Mouse (Mus musculus): ENCODE measurements at regions not wholly inside any gene's neighbourhood (a gene's known extent, or its start where the extent isn't known, plus 50 kb on each side); places are given as distances from the start of the nearest gene placed in this dataset.

DNA sequence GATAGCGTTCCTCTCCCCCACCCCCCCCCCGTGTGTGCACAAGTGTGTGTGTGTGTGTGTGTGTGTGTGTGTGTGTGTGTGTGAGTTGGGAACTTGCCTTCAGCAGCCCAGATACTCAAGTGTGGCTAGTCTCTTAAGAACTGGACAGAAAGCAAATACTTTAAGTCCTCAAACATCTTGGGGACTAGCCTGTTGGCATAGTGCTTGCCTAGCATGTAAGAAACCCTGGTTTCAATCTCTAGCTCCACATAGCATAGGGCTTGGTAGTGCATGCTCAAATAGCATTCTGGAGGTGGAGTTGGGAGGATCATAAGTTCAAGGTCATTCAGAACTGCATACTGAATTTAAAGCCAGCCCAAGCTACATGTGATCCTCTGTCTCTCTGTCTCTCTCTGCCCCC is 117.5 kb upstream of the Btg1 start:
- DNase-seq (ENCODE audit: low read depth): no peak

DNA sequence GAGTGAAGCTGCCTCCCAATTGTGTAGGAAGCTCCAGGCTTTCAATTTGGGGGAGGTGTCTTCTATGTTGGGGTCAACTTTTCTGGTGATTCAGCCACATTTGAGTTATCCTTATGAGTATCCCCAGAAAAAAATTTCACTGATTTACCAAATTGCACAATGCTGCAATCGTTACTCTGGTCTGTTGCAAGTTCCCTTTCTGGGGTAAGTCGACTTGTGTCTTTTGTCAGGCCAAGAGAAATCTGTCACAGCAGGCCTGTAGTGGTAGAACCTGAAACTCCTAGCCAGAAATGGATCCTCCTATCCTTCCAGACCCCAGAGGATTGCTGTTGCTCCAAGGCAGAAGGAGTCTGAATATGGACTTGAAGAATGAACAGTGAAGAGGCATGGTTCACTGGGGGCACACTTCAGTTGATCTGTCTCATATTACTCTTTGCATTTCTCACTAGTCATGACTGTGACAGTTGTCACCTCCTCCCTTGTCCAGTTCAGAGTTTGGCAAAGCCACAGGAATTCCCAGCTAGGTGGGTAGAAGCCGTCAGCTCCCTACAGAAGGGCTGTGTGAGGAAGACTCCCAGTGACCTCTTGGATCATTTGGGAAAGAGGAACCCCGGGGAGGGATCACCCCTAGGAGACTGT is 114.6 kb upstream of the Btg1 start:
- DNase-seq (ENCODE audit: low read depth): no peak

GRCm38 (mm10) chr10:96502736-96503135 is 114.1 kb upstream of the Btg1 start:
- no peak for DNase-seq (ENCODE audit: low read depth)

DNA sequence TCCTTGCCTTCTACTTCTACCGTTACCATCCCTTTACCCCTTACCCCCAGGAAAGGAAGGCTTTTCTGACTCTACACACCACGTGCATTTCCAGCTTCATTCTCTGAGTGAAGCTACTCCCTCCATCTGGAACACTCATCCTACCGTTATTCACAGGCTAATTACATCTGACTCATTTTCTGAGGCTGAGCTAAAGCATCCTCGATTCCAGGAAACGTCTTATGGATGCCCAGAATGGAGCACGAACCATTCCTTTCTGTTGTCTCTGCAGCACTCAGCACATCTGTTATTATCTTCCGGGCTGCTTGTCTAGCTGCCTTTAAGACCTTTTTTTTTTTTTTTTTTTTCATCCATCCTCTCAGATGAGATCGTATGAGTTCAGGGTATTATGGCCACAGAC is 112.5 kb upstream of the Btg1 start:
- DNase-seq (ENCODE audit: low read depth): no peak

- DNase-seq (ENCODE audit: low read depth): no peak
These were observed 101.5 kb upstream of the Btg1 start for GRCm38 (mm10) chr10:96515164-96515922.

GRCm38 (mm10) chr10:96515923-96516258 is 100.9 kb upstream of the Btg1 start:
- DNase-seq (ENCODE audit: low read depth): no peak

GRCm38 (mm10) chr10:96519411-96519810 is 97.4 kb upstream of the Btg1 start:
- DNase-seq (ENCODE audit: low read depth): no peak

DNA sequence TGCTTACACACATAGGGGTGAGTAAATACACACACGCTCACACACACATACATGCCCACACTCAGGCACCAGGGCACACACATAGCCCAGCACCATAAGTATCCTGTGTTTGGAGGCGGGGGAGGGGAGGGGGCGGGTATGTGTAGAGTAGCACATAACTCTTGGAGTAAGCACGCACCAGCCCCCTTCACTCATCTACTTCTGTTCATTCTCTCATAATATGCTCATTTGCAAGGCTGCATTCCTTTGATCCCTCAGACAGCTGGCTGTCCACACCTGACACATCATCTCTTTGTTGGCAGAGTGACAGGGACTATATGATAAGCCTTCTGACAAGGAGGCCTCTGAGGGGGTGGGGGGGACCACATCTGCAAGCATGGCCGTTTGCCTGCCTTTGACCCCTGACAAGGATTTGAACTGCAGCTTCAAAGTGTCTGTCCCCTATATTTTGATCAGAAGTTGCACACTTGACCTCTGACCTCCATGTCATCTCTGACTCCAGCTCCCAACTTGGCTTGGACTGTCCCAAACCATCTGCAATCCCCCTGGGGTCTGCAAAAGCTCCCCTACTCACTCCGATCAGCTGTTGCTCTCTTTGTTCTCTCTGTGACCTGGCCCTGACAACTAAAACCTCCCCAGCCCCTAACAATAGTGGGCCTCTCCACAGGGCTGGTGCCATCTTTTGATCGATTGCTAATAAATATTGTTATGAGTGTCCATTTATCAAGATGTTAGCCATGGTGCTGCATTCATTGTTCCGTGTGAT is 95.6 kb upstream of the Btg1 start:
- DNase-seq (ENCODE audit: low read depth): no peak

DNA sequence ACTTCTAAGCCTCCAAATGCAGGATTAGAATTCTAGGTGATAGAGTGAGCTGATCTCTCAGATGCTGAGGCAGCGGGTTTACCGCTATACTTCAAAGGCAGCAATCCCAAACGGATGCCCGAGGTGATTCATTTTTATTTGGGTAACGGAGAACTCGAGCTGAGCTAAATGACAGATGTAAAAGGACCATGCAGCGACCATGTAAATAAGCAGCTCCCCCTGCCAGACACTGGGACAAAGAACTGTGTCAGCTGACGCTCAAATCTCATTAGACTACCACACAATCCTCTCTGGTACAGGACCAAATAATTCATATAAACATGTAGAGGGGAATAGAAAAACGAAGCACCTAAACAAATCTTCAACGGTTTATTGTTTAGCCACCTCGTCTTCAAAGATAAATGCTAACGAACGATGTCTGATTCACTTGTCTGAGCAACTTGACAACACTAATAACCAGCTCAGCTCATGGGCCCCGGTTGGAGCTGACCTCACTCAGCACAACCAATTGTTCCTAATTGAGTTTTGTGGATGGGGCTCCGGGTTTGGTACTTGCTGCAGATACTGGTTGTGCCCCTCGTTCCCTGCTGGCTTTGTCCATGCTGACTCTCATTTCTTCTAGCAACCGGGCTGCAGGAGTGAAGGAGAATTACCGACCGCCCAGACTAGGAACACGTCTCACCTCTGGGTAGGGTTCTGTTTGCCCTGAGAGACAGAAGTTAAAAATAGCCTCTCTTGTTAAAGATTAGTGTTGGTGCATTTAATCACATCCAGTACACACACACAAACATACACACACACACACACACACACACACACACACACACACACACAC is 92.6 kb upstream of the Btg1 start:
- DNase-seq (ENCODE audit: low read depth): no peak

DNA sequence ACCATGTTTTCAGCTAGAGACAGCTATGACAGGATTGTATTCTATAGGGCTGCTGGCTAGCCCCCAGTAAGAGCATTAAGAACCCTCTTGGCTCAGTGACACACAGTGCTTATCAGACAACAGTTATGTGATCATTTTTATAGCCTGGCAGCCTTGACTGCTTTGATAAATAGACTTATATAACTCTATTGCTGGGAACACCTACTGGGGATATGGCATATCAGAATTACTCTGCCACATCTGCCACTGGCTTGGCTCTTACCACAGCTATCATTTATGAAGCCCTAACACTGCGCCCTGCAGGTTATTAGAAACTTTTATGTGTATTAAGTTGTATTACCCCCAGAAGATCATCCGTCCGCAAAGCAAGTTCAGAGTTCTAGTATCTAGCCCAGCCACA is 88.9 kb upstream of the Btg1 start:
- no peak for DNase-seq (ENCODE audit: low read depth)

DNA sequence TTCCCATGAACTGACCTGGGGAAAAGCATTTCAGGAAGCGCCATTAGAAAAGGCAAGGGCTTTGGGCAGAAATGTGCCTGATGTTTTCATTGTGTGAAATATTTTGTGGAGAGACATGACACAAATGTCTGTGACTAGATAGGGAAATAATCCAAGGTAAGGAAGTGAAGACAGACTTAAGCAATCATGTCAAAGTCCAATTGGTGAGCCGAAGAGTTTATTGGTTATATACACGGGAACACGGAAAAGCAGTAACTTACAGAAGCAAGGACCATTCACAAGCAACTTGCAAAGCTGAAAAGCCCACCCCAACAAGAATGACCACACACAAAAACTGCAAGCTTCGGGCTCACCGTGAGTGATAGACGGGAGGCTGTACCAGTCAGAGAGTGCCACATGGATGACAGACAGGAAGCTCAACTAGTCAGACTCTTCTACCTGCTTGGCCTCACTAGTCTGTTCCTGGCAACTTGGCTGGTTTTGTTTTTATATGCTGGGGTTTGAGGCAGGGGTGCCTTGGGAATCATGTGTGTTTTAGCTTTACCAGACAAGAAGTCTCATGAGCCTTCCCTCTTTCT is 82.2 kb upstream of the Btg1 start:
- no peak for DNase-seq (ENCODE audit: low read depth)

DNA sequence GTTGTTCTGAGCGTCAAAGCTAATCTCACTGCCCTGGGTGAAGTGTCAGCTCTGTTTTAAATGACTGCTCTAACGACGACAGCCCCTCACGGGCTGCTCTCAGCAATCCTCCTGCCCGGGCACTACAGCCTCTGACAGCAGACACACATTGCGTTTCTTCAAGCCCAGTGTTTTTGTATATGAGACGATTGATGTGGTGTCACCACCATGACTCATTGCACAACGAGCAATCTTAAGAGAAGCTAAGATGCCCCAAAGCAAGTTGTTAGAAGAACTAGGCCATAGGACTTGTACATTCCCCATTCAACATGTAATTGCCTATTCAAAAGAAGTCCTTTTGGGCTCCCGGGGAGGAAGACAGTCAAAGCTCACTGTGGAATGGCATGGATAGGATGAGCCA is 81.3 kb upstream of the Btg1 start:
- no peak for DNase-seq (ENCODE audit: low read depth)

GRCm38 (mm10) chr10:96540828-96541227 is 76.0 kb upstream of the Btg1 start:
- DNase-seq (ENCODE audit: low read depth): no peak

GRCm38 (mm10) chr10:96545312-96545711 is 71.5 kb upstream of the Btg1 start:
- DNase-seq (ENCODE audit: low read depth): no peak

GRCm38 (mm10) chr10:96545761-96546388 is 70.9 kb upstream of the Btg1 start:
- no peak for DNase-seq (ENCODE audit: low read depth)

- no peak for DNase-seq (ENCODE audit: low read depth)
These were observed 67.2 kb upstream of the Btg1 start for GRCm38 (mm10) chr10:96549651-96550050.

DNA sequence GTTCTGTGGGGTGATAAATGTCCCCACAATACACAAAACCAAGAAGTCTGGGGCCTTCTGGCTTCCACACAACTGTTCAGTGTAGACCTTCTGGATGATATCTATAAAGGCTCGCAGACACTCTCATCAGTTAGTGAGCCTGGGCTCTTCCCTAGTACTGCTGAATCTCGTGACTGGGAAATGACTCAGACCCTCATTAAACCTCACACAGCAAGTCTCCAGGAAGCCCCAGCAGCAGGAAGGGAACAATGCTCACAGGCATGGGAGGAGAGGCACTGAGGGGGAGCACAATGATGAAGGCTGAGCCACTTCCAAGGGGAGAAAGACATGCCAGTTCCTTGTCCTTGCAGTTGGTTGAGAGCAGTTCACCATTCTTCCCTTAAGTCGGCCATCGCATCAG is 66.5 kb upstream of the Btg1 start:
- DNase-seq (ENCODE audit: low read depth): no peak

DNA sequence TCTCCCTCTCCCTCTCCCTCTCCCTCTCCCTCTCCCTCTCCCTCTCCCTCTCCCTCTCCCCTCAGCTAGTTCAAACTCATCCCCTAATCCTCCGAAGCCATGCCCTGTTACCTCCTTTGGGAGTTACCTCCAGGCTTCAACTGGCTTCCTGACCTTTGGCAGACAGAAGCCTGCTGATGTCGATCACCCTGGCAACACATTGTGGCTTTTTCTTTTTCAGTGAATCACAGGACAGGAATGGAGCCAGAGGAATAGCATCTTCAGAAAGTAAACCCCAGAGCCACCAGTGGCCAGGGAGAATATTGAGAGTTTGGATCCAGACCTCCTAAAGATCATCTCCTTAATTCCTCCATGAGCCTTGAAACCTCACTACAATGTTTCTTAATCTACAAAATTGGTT is 59.5 kb upstream of the Btg1 start:
- DNase-seq (ENCODE audit: low read depth): no peak

- DNase-seq (ENCODE audit: low read depth): no peak
These were observed 51.5 kb upstream of the Btg1 start for GRCm38 (mm10) chr10:96565343-96565742.

Measured in c-Kit-positive CD71-negative TER-119-negative erythroid progenitor cells, embryonic 14.5 days (primary cell).